Mouse (Mus musculus): ENCODE data around the gene Spata45. TPM values are rescaled to one million over a fixed set of nuclear protein-coding genes. Genes with fewer than 3 reads are reported as not detected.
A peak's percentile ranks its signal among the peaks of the same experiment; 100 is the strongest.

The Spata45 gene
- not detected in 2 replicates for polyA plus RNA-seq (2014; fragmentation: Nextera tagmentation; extraction: Ambion mirVana)

DNA sequence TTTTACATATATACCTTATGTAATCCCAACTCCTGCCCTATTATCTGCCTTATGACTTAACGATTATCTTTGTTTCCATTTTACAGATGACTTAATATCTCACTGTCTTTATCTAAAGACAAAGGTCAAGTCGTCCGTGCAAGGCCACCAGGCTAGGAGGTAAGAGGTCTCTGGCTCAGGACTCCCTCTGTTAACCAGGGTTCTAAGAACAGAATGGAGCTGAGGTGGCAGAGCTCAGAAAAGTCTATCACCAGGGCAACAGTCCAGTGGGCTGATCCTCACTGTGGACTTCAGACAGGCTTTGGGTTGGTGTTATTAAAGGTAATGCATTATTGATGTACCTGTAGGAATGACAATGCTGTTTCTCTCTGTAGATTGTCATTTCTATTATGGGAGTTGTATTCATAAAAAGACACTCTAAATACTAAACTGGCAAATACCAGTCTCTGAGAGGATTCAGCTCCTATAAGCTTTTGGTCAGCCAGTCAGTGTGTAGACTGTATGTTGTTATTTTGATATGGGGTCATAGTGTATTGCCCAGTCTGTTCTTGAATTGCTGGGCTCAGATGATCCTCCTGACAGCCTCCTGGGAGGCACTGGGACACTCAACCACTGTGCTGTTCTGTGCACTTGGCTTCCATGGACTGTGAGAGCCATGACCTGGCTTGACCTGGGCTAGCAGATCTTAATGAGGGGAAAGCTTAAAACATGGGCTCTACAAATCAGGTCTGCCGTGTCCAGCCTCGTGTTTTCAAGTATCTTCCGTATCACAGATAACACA lies at the start of gene Spata45:
TSS of gene Spata45 (plus strand) at position 86 of the 781 bp plus-strand sequence.
- DNase-seq (ENCODE audit: low spot score) (no peak), ATAC-seq (no peak)
- Histone ChIP-seq H3K36me3 (ENCODE audit: control insufficient read depth, insufficient read depth, low read length) (no peaks in the 10 kb centered on the region), H3K4me2 (ENCODE audit: low read length) (no peak within 1 kb of the TSS), H3K27me3 (replicated peaks; ENCODE audit: control insufficient read depth, insufficient read depth, low read length) (no peaks in the 10 kb centered on the region), H3K27ac (ENCODE audit: low read depth, low read length) (no peak within 1 kb of the TSS), H3K9me3 (replicated peaks; ENCODE audit: control insufficient read depth, low read length) (no peaks in the 10 kb centered on the region), H3K4me1 (ENCODE audit: control insufficient read depth, insufficient read depth, low read length) (no peaks in the 10 kb centered on the region), H3K9ac (ENCODE audit: low read length) (no peak within 1 kb of the TSS), H3K4me3 (ENCODE audit: low read depth, low read length) (no peak within 1 kb of the TSS)
- WGBS: 79% methylated on average over 6 of the region's 6 CpGs

- no peak for DNase-seq (ENCODE audit: low spot score)
- no peaks in the 10 kb centered on the region for H3K36me3 ChIP-seq (ENCODE audit: control insufficient read depth, insufficient read depth, low read length)
- no peaks in the 10 kb centered on the region for H3K9me3 ChIP-seq (replicated peaks; ENCODE audit: control insufficient read depth, low read length)
- no peak overlapping the region for H3K27ac ChIP-seq (ENCODE audit: low read depth, low read length)
- WGBS: 80% methylated on average over 9 of the region's 9 CpGs
- ATAC-seq: no peak
- no peak overlapping the region for H3K4me2 ChIP-seq (ENCODE audit: low read length)
- no peak overlapping the region for H3K4me3 ChIP-seq (ENCODE audit: low read depth, low read length)
- no peak overlapping the region for H3K9ac ChIP-seq (ENCODE audit: low read length)
- H3K27me3 ChIP-seq (replicated peaks; ENCODE audit: control insufficient read depth, insufficient read depth, low read length): no peaks in the 10 kb centered on the region
- no peaks in the 10 kb centered on the region for H3K4me1 ChIP-seq (ENCODE audit: control insufficient read depth, insufficient read depth, low read length)
Observed at GRCm38 (mm10) chr1:190989437-190990082, 46.9 kb upstream of the Spata45 start.

- ATAC-seq: no peak
Observed at GRCm38 (mm10) chr1:190995548-190995947, 40.9 kb upstream of the Spata45 start.

GRCm38 (mm10) chr1:190996346-190996877 lies 40.0 kb upstream of the Spata45 start:
- ATAC-seq: no peak

More at GRCm38 (mm10) chr1:190995548-190995947, 40.9 kb upstream of the Spata45 start:
- H3K27ac ChIP-seq (ENCODE audit: low read depth, low read length): no peak overlapping the region
- no peaks in the 10 kb centered on the region for H3K36me3 ChIP-seq (ENCODE audit: control insufficient read depth, insufficient read depth, low read length)
- no peak overlapping the region for H3K4me2 ChIP-seq (ENCODE audit: low read length)
- no peaks in the 10 kb centered on the region for H3K27me3 ChIP-seq (replicated peaks; ENCODE audit: control insufficient read depth, insufficient read depth, low read length)
- H3K4me1 ChIP-seq (ENCODE audit: control insufficient read depth, insufficient read depth, low read length): no peaks in the 10 kb centered on the region
- DNase-seq (ENCODE audit: low spot score): peak; percentile 27
- H3K9me3 ChIP-seq (replicated peaks; ENCODE audit: control insufficient read depth, low read length): no peaks in the 10 kb centered on the region
- 44% methylated on average over 7 of the region's 7 CpGs for WGBS
- no peak overlapping the region for H3K9ac ChIP-seq (ENCODE audit: low read length)
- H3K4me3 ChIP-seq (ENCODE audit: low read depth, low read length): no peak overlapping the region

DNA sequence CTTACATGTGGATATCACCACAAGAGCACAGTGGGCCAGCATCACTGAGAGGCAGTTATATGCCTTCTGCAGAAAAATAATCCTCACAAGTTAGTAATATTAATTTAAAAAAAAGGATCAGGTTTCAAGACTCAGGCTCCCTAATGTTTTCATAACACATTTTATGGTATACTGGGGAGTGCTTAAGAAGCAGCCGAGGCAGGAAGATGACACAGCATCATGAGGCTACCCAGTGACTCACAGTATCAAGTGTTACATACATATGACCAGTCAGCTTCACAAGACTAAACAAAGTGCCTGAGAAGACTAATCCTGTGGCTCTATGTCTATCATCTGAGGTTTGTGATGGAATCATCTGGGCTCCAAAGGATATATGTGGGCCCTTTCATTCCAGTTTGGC lies 38.4 kb upstream of the Spata45 start:
- 89% methylated on average over 1 of the region's 1 CpGs for WGBS
- Histone ChIP-seq H3K4me2 (ENCODE audit: low read length) (no peak overlapping the region), H3K9me3 (replicated peaks; ENCODE audit: control insufficient read depth, low read length) (no peaks in the 10 kb centered on the region), H3K4me1 (ENCODE audit: control insufficient read depth, insufficient read depth, low read length) (no peaks in the 10 kb centered on the region), H3K9ac (ENCODE audit: low read length) (no peak overlapping the region), H3K36me3 (ENCODE audit: control insufficient read depth, insufficient read depth, low read length) (no peaks in the 10 kb centered on the region), H3K27ac (ENCODE audit: low read depth, low read length) (no peak overlapping the region), H3K4me3 (ENCODE audit: low read depth, low read length) (no peak overlapping the region), H3K27me3 (replicated peaks; ENCODE audit: control insufficient read depth, insufficient read depth, low read length) (no peaks in the 10 kb centered on the region)
- ATAC-seq (no peak), DNase-seq (ENCODE audit: low spot score) (no peak)

More at GRCm38 (mm10) chr1:190996346-190996877, 40.0 kb upstream of the Spata45 start:
- no peak overlapping the region for H3K4me3 ChIP-seq (ENCODE audit: low read depth, low read length)
- H3K36me3 ChIP-seq (ENCODE audit: control insufficient read depth, insufficient read depth, low read length): no peaks in the 10 kb centered on the region
- H3K9me3 ChIP-seq (replicated peaks; ENCODE audit: control insufficient read depth, low read length): no peaks in the 10 kb centered on the region
- no peak for DNase-seq (ENCODE audit: low spot score)
- H3K4me2 ChIP-seq (ENCODE audit: low read length): no peak overlapping the region
- 70% methylated on average over 6 of the region's 6 CpGs for WGBS
- H3K27ac ChIP-seq (ENCODE audit: low read depth, low read length): no peak overlapping the region
- H3K27me3 ChIP-seq (replicated peaks; ENCODE audit: control insufficient read depth, insufficient read depth, low read length): no peaks in the 10 kb centered on the region
- no peaks in the 10 kb centered on the region for H3K4me1 ChIP-seq (ENCODE audit: control insufficient read depth, insufficient read depth, low read length)
- H3K9ac ChIP-seq (ENCODE audit: low read length): no peak overlapping the region

DNA sequence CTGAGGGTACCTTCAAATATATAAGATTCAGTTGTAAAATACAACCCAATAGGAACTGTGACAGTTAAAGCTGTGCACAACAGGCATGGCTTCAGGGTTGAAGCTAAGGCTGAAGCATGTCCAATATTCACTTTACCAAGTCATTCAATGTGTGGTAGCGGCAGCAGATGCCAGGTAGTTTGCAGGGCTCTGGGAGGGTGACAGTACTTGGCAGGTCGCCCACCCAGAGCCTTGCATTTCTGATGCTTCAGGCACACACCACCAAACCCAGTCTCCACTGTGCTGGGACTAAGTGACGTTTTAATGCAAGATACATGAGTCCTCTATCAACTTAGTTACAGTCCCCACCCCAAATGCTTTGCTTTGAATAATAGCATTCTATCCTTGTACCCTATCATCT lies 35.8 kb upstream of the Spata45 start:
- no peaks in the 10 kb centered on the region for H3K27me3 ChIP-seq (replicated peaks; ENCODE audit: control insufficient read depth, insufficient read depth, low read length)
- 64% methylated on average over 3 of the region's 3 CpGs for WGBS
- no peak overlapping the region for H3K4me2 ChIP-seq (ENCODE audit: low read length)
- peaks cover 9% of the 10 kb centered on the region; the same call in 1 of the 2 replicates for H3K36me3 ChIP-seq (ENCODE audit: control insufficient read depth, insufficient read depth, low read length)
- ATAC-seq: no peak
- no peak overlapping the region for H3K9ac ChIP-seq (ENCODE audit: low read length)
- peak; percentile 53 for DNase-seq (ENCODE audit: low spot score)
- H3K4me1 ChIP-seq (ENCODE audit: control insufficient read depth, insufficient read depth, low read length): no peaks in the 10 kb centered on the region
- H3K9me3 ChIP-seq (replicated peaks; ENCODE audit: control insufficient read depth, low read length): no peaks in the 10 kb centered on the region
- H3K27ac ChIP-seq (ENCODE audit: low read depth, low read length): no peak overlapping the region
- H3K4me3 ChIP-seq (ENCODE audit: low read depth, low read length): no peak overlapping the region

DNA sequence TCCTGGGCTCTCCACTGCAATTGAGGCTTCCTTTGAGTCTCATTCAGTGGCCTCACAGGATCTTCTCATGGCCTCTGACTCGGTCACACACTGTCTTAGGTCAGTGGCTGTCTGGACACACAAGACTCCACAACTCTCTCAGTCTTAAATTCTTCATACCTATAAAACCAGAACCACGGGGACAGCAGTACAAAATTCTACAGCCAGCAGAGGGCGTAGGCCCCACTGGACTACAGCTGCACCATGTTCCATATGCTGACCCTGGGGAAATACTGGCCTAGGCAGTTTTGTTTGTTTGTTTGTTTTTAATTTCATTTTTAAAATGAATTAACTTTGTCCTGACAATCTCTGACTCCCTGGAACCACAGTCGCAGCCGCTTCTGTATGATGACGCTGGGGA lies 34.2 kb upstream of the Spata45 start:
- Histone ChIP-seq H3K27ac (ENCODE audit: low read depth, low read length) (no peak overlapping the region), H3K4me2 (ENCODE audit: low read length) (no peak overlapping the region), H3K9me3 (replicated peaks; ENCODE audit: control insufficient read depth, low read length) (no peaks in the 10 kb centered on the region), H3K4me1 (ENCODE audit: control insufficient read depth, insufficient read depth, low read length) (no peaks in the 10 kb centered on the region), H3K9ac (ENCODE audit: low read length) (no peak overlapping the region), H3K4me3 (ENCODE audit: low read depth, low read length) (no peak overlapping the region), H3K36me3 (ENCODE audit: control insufficient read depth, insufficient read depth, low read length) (peaks cover 12% of the 10 kb centered on the region), H3K27me3 (replicated peaks; ENCODE audit: control insufficient read depth, insufficient read depth, low read length) (no peaks in the 10 kb centered on the region)
- ATAC-seq (no peak), DNase-seq (ENCODE audit: low spot score) (peak; percentile 24)
- WGBS: 59% methylated on average over 6 of the region's 6 CpGs

- no peaks in the 10 kb centered on the region for H3K27me3 ChIP-seq (replicated peaks; ENCODE audit: control insufficient read depth, insufficient read depth, low read length)
- WGBS: 97% methylated on average over 5 of the region's 5 CpGs
- H3K36me3 ChIP-seq (ENCODE audit: control insufficient read depth, insufficient read depth, low read length): peaks cover 65% of the 10 kb centered on the region
- H3K9me3 ChIP-seq (replicated peaks; ENCODE audit: control insufficient read depth, low read length): no peaks in the 10 kb centered on the region; the same call in 1 of the 2 replicates
- H3K4me1 ChIP-seq (ENCODE audit: control insufficient read depth, insufficient read depth, low read length): no peaks in the 10 kb centered on the region
- H3K9ac ChIP-seq (ENCODE audit: low read length): no peak overlapping the region
- no peak overlapping the region for H3K4me3 ChIP-seq (ENCODE audit: low read depth, low read length)
- no peak overlapping the region for H3K27ac ChIP-seq (ENCODE audit: low read depth, low read length)
- no peak overlapping the region for H3K4me2 ChIP-seq (ENCODE audit: low read length)
- DNase-seq (ENCODE audit: low spot score) (no peak), ATAC-seq (no peak)
Observed at GRCm38 (mm10) chr1:191008707-191009106, 27.7 kb upstream of the Spata45 start.

GRCm38 (mm10) chr1:191014271-191014670 lies 22.2 kb upstream of the Spata45 start:
- Histone ChIP-seq H3K4me2 (ENCODE audit: low read length) (no peak overlapping the region), H3K4me1 (ENCODE audit: control insufficient read depth, insufficient read depth, low read length) (no peaks in the 10 kb centered on the region), H3K36me3 (ENCODE audit: control insufficient read depth, insufficient read depth, low read length) (peaks cover 43% of the 10 kb centered on the region), H3K27me3 (replicated peaks; ENCODE audit: control insufficient read depth, insufficient read depth, low read length) (no peaks in the 10 kb centered on the region), H3K9ac (ENCODE audit: low read length) (no peak overlapping the region), H3K4me3 (ENCODE audit: low read depth, low read length) (no peak overlapping the region), H3K9me3 (replicated peaks; ENCODE audit: control insufficient read depth, low read length) (no peaks in the 10 kb centered on the region), H3K27ac (ENCODE audit: low read depth, low read length) (no peak overlapping the region)
- WGBS: 97% methylated on average over 3 of the region's 3 CpGs
- DNase-seq (ENCODE audit: low spot score) (no peak), ATAC-seq (no peak)

Measured in forebrain, embryonic 14.5 days (tissue).